In genomic region chr9:13303976-13304375, GRCm38 (mm10) we compare ENCODE assay signal across 8 mouse cellular contexts. TPM values are rescaled to one million over a fixed set of nuclear protein-coding genes. Genes with fewer than 3 reads are reported as not detected.
DNase-seq lines count a peak whose midpoint lies in the region; ATAC-seq and TF ChIP-seq lines count a peak whose summit lies in the region.
"Had no signal": no experiment of that assay in that cellular context is flagged by ENCODE, and none has a peak within 500 bp of the region (broad histone marks: within the 10 kb centered on the region; RNA-seq: fewer than 3 reads in every experiment).

No protein-coding gene starts in this region.

- H3K4me3 ChIP-seq in heart, embryonic 15.5 days, result no peak overlapping the region
- peak overlapping the region; percentile 39 for H3K4me3 ChIP-seq in lung, adult 2 months (replicated peaks; ENCODE audit: extremely low read depth, low read depth, low read length)
- no peak overlapping the region for H3K4me3 ChIP-seq in forebrain, embryonic 16.5 days (replicated peaks; ENCODE audit: low read length)
- H3K4me3 ChIP-seq: liver, embryonic 15.5 days had no signal

- H3K4me1 ChIP-seq in heart, embryonic 15.5 days (replicated peaks), result peaks cover 70% of the 10 kb centered on the region
- peaks cover 35% of the 10 kb centered on the region for H3K4me1 ChIP-seq in lung, adult 2 months (ENCODE audit: control insufficient read depth, insufficient read depth, low read length)
- peaks cover 44% of the 10 kb centered on the region for H3K4me1 ChIP-seq in forebrain, embryonic 16.5 days (replicated peaks; ENCODE audit: control insufficient read depth, insufficient read depth, low read length)

- WGBS in heart, embryonic 15.5 days, result 37% methylated on average over 6 of the region's 6 CpGs
- WGBS in lung, adult 2 months, result 6% methylated on average over 6 of the region's 6 CpGs
- WGBS in forebrain, embryonic 16.5 days, result 39% methylated on average over 6 of the region's 6 CpGs

- no peak overlapping the region for H3K9ac ChIP-seq in heart, embryonic 15.5 days
- H3K9ac ChIP-seq in forebrain, embryonic 16.5 days (replicated peaks; ENCODE audit: low read depth, low read length), result no peak overlapping the region
- H3K9ac ChIP-seq: liver, embryonic 15.5 days had no signal

- peak; percentile 69 to 90 for DNase-seq in adrenal gland, adult (ENCODE audit: inconsistent age in 2 of 2, low spot score in 1 of 2)
- no peak for DNase-seq in lung, adult 2 months
- DNase-seq in ovary, postnatal 36 days (ENCODE audit: low spot score), result peak; percentile 46
- no peak for DNase-seq in embryo, embryonic 9.5 days (ENCODE audit: extremely low spot score)

- no peak for TF ChIP-seq CTCF in lung, adult 2 months (IDR thresholded peaks at IDR 0.05; ENCODE audit: insufficient read depth, low read length)

- TF ChIP-seq POLR2A in lung, adult 2 months (IDR thresholded peaks at IDR 0.05; ENCODE audit: borderline replicate concordance, extremely low read depth, low read depth, low read length), result no peak

- no peaks in the 10 kb centered on the region for H3K9me3 ChIP-seq in heart, embryonic 15.5 days (replicated peaks)
- H3K9me3 ChIP-seq in forebrain, embryonic 16.5 days (ENCODE audit: control insufficient read depth, low read length), result no peaks in the 10 kb centered on the region
- H3K9me3 ChIP-seq: liver, embryonic 15.5 days had no signal

- H3K27ac ChIP-seq in heart, embryonic 15.5 days, result peak overlapping the region; percentile 45; the same call in 1 of the 2 replicates
- H3K27ac ChIP-seq in forebrain, embryonic 16.5 days (ENCODE audit: low read length), result no peak overlapping the region
- H3K27ac ChIP-seq: liver, embryonic 15.5 days had no signal

- H3K36me3 ChIP-seq in heart, embryonic 15.5 days, result no peaks in the 10 kb centered on the region
- no peaks in the 10 kb centered on the region for H3K36me3 ChIP-seq in forebrain, embryonic 16.5 days (ENCODE audit: control insufficient read depth, insufficient read depth)
- H3K36me3 ChIP-seq: liver, embryonic 15.5 days had no signal

- H3K4me2 ChIP-seq in heart, embryonic 15.5 days, result peak overlapping the region; percentile 29
- no peak overlapping the region for H3K4me2 ChIP-seq in forebrain, embryonic 16.5 days (ENCODE audit: low read length)
- H3K4me2 ChIP-seq: liver, embryonic 15.5 days had no signal

- no peaks in the 10 kb centered on the region for H3K27me3 ChIP-seq in heart, embryonic 15.5 days
- H3K27me3 ChIP-seq in forebrain, embryonic 16.5 days (replicated peaks; ENCODE audit: control insufficient read depth, insufficient read depth, low read length), result no peaks in the 10 kb centered on the region
- H3K27me3 ChIP-seq: liver, embryonic 15.5 days had no signal

- peak; percentile 14 for ATAC-seq in CD4-positive, CD25-positive, alpha-beta regulatory T cell, adult 4 months
- ATAC-seq in heart, embryonic 15.5 days (replicated peaks; ENCODE audit: insufficient number of reproducible peaks, insufficient read depth, low FRiP score, low read depth), result no peak
- ATAC-seq in forebrain, embryonic 16.5 days, result no peak; the same call in 1 of the 2 replicates

RNA-seq across cellular contexts. Expression of gene Maml2, which starts 6.2 kb away (rescaled TPM):
- 10 to 100 TPM; 30.9 to 36.6 TPM for polyA plus RNA-seq in CD4-positive, CD25-positive, alpha-beta regulatory T cell, adult 4 months (2017; shearing (Covaris generic))
- 9.5 and 10.1 TPM in 2 replicates for polyA plus RNA-seq in heart, embryonic 15.5 days (2015; fragmentation: Nextera tagmentation; extraction: Ambion mirVana)
- 16.7 and 17.1 TPM in 2 replicates for polyA plus RNA-seq in lung, adult 2 months (2012; rRNA removed)
- polyA plus RNA-seq in forebrain, embryonic 16.5 days (2015; fragmentation: Nextera tagmentation; extraction: Ambion mirVana), result 9.0 and 10.5 TPM in 2 replicates

RNA-seq across cellular contexts. Expression of gene Ccdc82, which starts 57.2 kb away (rescaled TPM):
- polyA plus RNA-seq in CD4-positive, CD25-positive, alpha-beta regulatory T cell, adult 4 months (2017; shearing (Covaris generic)), result 10 to 100 TPM; 45.9 to 48.7 TPM
- 7.4 and 7.6 TPM in 2 replicates for polyA plus RNA-seq in heart, embryonic 15.5 days (2015; fragmentation: Nextera tagmentation; extraction: Ambion mirVana)
- 10.7 and 17.8 TPM in 2 replicates for polyA plus RNA-seq in lung, adult 2 months (2012; rRNA removed)
- polyA plus RNA-seq in forebrain, embryonic 16.5 days (2015; fragmentation: Nextera tagmentation; extraction: Ambion mirVana), result 14.2 and 14.5 TPM in 2 replicates

RNA-seq across cellular contexts. Expression of gene Jrkl, which starts 58.3 kb away (rescaled TPM):
- 1 to 10 TPM; 2.8 to 6.0 TPM for polyA plus RNA-seq in CD4-positive, CD25-positive, alpha-beta regulatory T cell, adult 4 months (2017; shearing (Covaris generic))
- polyA plus RNA-seq in heart, embryonic 15.5 days (2015; fragmentation: Nextera tagmentation; extraction: Ambion mirVana), result 7.6 and 8.7 TPM in 2 replicates
- 0.43 and 1.2 TPM in 2 replicates for polyA plus RNA-seq in lung, adult 2 months (2012; rRNA removed)
- polyA plus RNA-seq in forebrain, embryonic 16.5 days (2015; fragmentation: Nextera tagmentation; extraction: Ambion mirVana), result 12.3 and 15.4 TPM in 2 replicates

Comparison
In these comparisons a context has a peak if more than half of its experiments do, and no peak if none do; other contexts are left out.
1. DNase-seq: peak in adrenal gland, adult (2 of 2) and ovary, postnatal 36 days (single experiment); none in lung, adult 2 months (single experiment) and embryo, embryonic 9.5 days (single experiment).